Mouse (Mus musculus): ENCODE measurements around the gene Lyrm9. TPM values are rescaled to one million over a fixed set of nuclear protein-coding genes. Genes with fewer than 3 reads are reported as not detected.

The Lyrm9 gene
- polyA plus RNA-seq (2012; rRNA removed): 7.6 and 7.8 TPM in 2 replicates

GRCm38 (mm10) chr11:78826442-78827013 lies at the start of gene Lyrm9:
TSS of gene Lyrm9 (plus strand) at chr11:78826584.

Other genes with a start within 250 kb of the Lyrm9 start
- 4.9 and 5.5 TPM in 2 replicates for gene Nlk, start 129.2 kb upstream of the Lyrm9 start, polyA plus RNA-seq (2012; rRNA removed)
- 15.7 and 17.5 TPM in 2 replicates for gene Ccnq, start 74.9 kb upstream of the Lyrm9 start, polyA plus RNA-seq (2012; rRNA removed)
- 0.02 and 0.03 TPM in 2 replicates for gene Nos2, start 94.2 kb downstream of the Lyrm9 start, polyA plus RNA-seq (2012; rRNA removed)
- gene Lgals9, start 158.4 kb downstream of the Lyrm9 start, polyA plus RNA-seq (2012; rRNA removed): 317 and 433 TPM in 2 replicates

Data from liver, embryonic 18 days (tissue).